Mouse (Mus musculus) right cerebral cortex, adult 18-20 months (tissue): ENCODE measurements around the gene Dnm3.
"Not testable (repeated sequence)": the region's sequence is repeated elsewhere in the genome, so short reads cannot be mapped to it uniquely, and the experiment has no call there.

Experiments used
- DNase-seq: peaks from one replicate; pipeline ENCODE4 v3.0.0; 2022; ENCODE audit warnings: mixed read lengths

Gene Dnm3

GRCm38 (mm10) chr1:162425930-162426478 is 51.8 kb downstream of the Dnm3 start:
- DNase-seq = no peak

GRCm38 (mm10) chr1:162422826-162423225 is 55.0 kb downstream of the Dnm3 start:
- no peak for DNase-seq

- no peak for DNase-seq
These were observed 64.0 kb downstream of the Dnm3 start for GRCm38 (mm10) chr1:162413791-162414190.

GRCm38 (mm10) chr1:162412787-162413429 is 64.9 kb downstream of the Dnm3 start:
- no peak for DNase-seq

GRCm38 (mm10) chr1:162410207-162410965 is 67.4 kb downstream of the Dnm3 start:
- DNase-seq = peak; percentile 17

GRCm38 (mm10) chr1:162394549-162394948 is 83.3 kb downstream of the Dnm3 start:
- no peak for DNase-seq

- no peak for DNase-seq
These were observed 89.2 kb downstream of the Dnm3 start for GRCm38 (mm10) chr1:162388442-162389165.

- not testable (repeated sequence) for DNase-seq
These were observed 104.8 kb downstream of the Dnm3 start for GRCm38 (mm10) chr1:162373068-162373467.

- no peak for DNase-seq
These were observed 108.1 kb downstream of the Dnm3 start for GRCm38 (mm10) chr1:162369726-162370125.

GRCm38 (mm10) chr1:162361978-162362377 is 115.9 kb downstream of the Dnm3 start:
- DNase-seq = no peak

GRCm38 (mm10) chr1:162359270-162359669 is 118.6 kb downstream of the Dnm3 start:
- DNase-seq = peak; percentile 64

GRCm38 (mm10) chr1:162358036-162358435 is 119.8 kb downstream of the Dnm3 start:
- no peak for DNase-seq

GRCm38 (mm10) chr1:162356481-162356880 is 121.4 kb downstream of the Dnm3 start:
- peak; percentile 34 for DNase-seq

- no peak for DNase-seq
These were observed 123.1 kb downstream of the Dnm3 start for GRCm38 (mm10) chr1:162354780-162355179.

- no peak for DNase-seq
These were observed 124.0 kb downstream of the Dnm3 start for GRCm38 (mm10) chr1:162353831-162354230.

GRCm38 (mm10) chr1:162349306-162349705 is 128.5 kb downstream of the Dnm3 start:
- DNase-seq = no peak

- no peak for DNase-seq
These were observed 131.3 kb downstream of the Dnm3 start for GRCm38 (mm10) chr1:162346456-162347011.

GRCm38 (mm10) chr1:162337170-162337569 is 140.7 kb downstream of the Dnm3 start:
- DNase-seq = no peak

- peak; percentile 37 for DNase-seq
These were observed 141.2 kb downstream of the Dnm3 start for GRCm38 (mm10) chr1:162336640-162337039.

GRCm38 (mm10) chr1:162336224-162336623 is 141.6 kb downstream of the Dnm3 start:
- no peak for DNase-seq

- no peak for DNase-seq
These were observed 149.2 kb downstream of the Dnm3 start for GRCm38 (mm10) chr1:162328673-162329072.

- no peak for DNase-seq
These were observed 150.2 kb downstream of the Dnm3 start for GRCm38 (mm10) chr1:162327631-162328030.

GRCm38 (mm10) chr1:162324412-162324811 is 153.4 kb downstream of the Dnm3 start:
- DNase-seq = no peak
